Comparison of ENCODE assay signal across 8 mouse cellular contexts in genomic region chrX:152016151-152017145, GRCm38 (mm10). TPM values are rescaled to one million over a fixed set of nuclear protein-coding genes. Genes with fewer than 3 reads are reported as not detected.
A peak's percentile ranks its signal among the peaks of the same experiment; 100 is the strongest.
DNase-seq lines count a peak whose midpoint lies in the region; ATAC-seq lines count a peak whose summit lies in the region.

Ribc1 (minus strand) TSS chrX:152016295.
Smc1a (plus strand) TSS chrX:152016428.

- H3K36me3 ChIP-seq in hindbrain, embryonic 14.5 days (replicated peaks; ENCODE audit: control insufficient read depth, insufficient read depth): no peaks in the 10 kb centered on the region

- H3K27me3 ChIP-seq in hindbrain, embryonic 14.5 days (ENCODE audit: control insufficient read depth, insufficient read depth, low read length): peaks cover 49% of the 10 kb centered on the region

- H3K9ac ChIP-seq in hindbrain, embryonic 14.5 days: peak within 1 kb of the TSS; percentile 64

- WGBS in hindbrain, embryonic 14.5 days: 17% methylated on average over 64 of the region's 64 CpGs

- peak; percentile 98 for ATAC-seq in hindbrain, embryonic 14.5 days (ENCODE audit: low FRiP score)

- H3K4me3 ChIP-seq in hindbrain, embryonic 14.5 days (replicated peaks; ENCODE audit: low read length): peak within 1 kb of the TSS; percentile 54

- DNase-seq in NIH3T3 (ENCODE audit: low read depth): peak; percentile 95
- peak; percentile 93 to 94 for DNase-seq in cerebellum, postnatal 10 days
- DNase-seq in frontal cortex, postnatal 14 days (ENCODE audit: low spot score in 2 of 2): peak; percentile 86 to 91
- DNase-seq in hindbrain, embryonic 14.5 days (ENCODE audit: low spot score): peak; percentile 91
- peak; percentile 87 to 89 for DNase-seq in layer of hippocampus, postnatal 36 days
- DNase-seq in lung, postnatal 36 days: peak; percentile 96
- peak; percentile 98 for DNase-seq in retina, postnatal 1 day
- DNase-seq in urinary bladder, adult 18-20 months (ENCODE audit: low spot score in 2 of 2): peak; percentile 61 to 87

- H3K4me1 ChIP-seq in hindbrain, embryonic 14.5 days (replicated peaks; ENCODE audit: control insufficient read depth, insufficient read depth, low read length): peaks cover 7% of the 10 kb centered on the region; the same call in 1 of the 2 replicates

- H3K4me2 ChIP-seq in hindbrain, embryonic 14.5 days (replicated peaks): peak within 1 kb of the TSS; percentile 56

- H3K27ac ChIP-seq in hindbrain, embryonic 14.5 days: peak within 1 kb of the TSS; percentile 90

- 0 out of 2 replicates have a peak, but pooled peaks cover 4% of the 10 kb centered on the region for H3K9me3 ChIP-seq in hindbrain, embryonic 14.5 days (ENCODE audit: control insufficient read depth, low read length)

RNA-seq across cellular contexts. Expression of gene Ribc1, which starts in this region (rescaled TPM):
- polyA plus RNA-seq in hindbrain, embryonic 14.5 days (2014; fragmentation: Nextera tagmentation; extraction: Ambion mirVana): 0.86 and 2.6 TPM in 2 replicates
- total RNA-seq in layer of hippocampus, postnatal 36 days (2021): under 1 TPM in 1 of 2 experiments, not detected in 1; 0.67 TPM

RNA-seq across cellular contexts. Expression of gene Smc1a, which starts in this region (rescaled TPM):
- polyA plus RNA-seq in hindbrain, embryonic 14.5 days (2014; fragmentation: Nextera tagmentation; extraction: Ambion mirVana): 67.4 and 68.1 TPM in 2 replicates
- total RNA-seq in layer of hippocampus, postnatal 36 days (2021): 10 to 100 TPM; 49.0 to 54.6 TPM

Comparison
In these comparisons a context has a peak if more than half of its experiments do, and no peak if none do; other contexts are left out.
1. Peak in every context shown above with its lines: DNase-seq, ATAC-seq, H3K4me3 ChIP-seq and H3K27ac ChIP-seq.